Mouse (Mus musculus) lung, adult 2 months (tissue): ENCODE measurements around the gene Akt1s1.

Source experiments
- CTCF ChIP-seq: fragments of 200-500 bp; IDR thresholded peaks from 2 replicates; pipeline ENCODE4 v1.5.1; 2011; ENCODE audit warnings: mild to moderate bottlenecking, low read length, control low read depth; ENCODE audit not compliant: insufficient read depth
- POLR2A ChIP-seq: fragments of 200-500 bp; IDR thresholded peaks from 2 replicates; pipeline ENCODE4 v1.6.1; 2011; ENCODE audit warnings: low read depth, mild to moderate bottlenecking, control low read depth, low read length, borderline replicate concordance; ENCODE audit errors: extremely low read depth

DNA sequence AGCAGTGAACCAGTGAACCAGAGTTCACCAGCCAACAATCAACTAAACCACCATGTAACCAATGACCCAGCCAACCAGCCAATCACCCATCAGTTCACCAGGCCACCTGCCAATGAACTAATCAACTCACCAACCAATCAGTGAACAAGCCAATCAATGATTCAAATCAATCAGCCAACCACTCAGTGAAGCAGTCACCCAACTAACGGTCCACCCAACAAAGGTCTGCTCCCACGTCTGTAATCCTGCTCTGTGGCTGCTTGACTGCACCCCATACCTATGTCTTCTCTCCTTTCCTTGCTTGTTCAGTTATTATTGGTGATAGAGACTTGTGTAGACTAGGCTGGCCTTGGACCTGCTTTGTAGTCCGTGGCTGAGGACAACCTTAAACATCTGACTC lies 34.8 kb upstream of the Akt1s1 start:
- TF ChIP-seq POLR2A (no peak), CTCF (no peak)
